Mouse (Mus musculus): ENCODE measurements around the gene Kmt2c. TPM values are rescaled to one million over a fixed set of nuclear protein-coding genes. Genes with fewer than 3 reads are reported as not detected.

Gene Kmt2c
- polyA plus RNA-seq, 1 experiment from 2014 or later: 26.5 TPM

DNA sequence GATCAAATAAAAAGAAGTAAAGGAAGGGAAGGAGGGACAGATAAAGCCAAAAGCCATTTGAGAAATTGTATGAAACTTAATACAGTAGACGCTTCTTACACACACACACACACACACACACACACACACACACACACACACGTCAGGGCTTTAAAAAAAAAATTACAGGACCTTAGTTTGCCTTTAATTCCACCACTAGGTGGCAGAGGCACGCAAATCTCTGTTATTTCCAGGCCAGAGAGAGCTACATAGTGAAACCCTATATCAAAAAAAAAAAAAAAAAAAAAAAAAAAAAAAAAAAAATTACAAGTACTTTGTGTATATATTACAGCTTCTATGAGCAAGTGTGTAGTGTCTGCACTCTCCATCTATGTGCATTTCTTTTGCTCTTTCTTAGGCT lies 62.5 kb downstream of the Kmt2c start:
- peak; percentile 68; the same call in 1 of the 2 replicates for ATAC-seq
- Histone ChIP-seq H3K4me2 (ENCODE audit: low read length) (no peak overlapping the region), H3K36me3 (ENCODE audit: control insufficient read depth, insufficient read depth) (no peaks in the 10 kb centered on the region), H3K4me3 (replicated peaks; ENCODE audit: low read length) (no peak overlapping the region), H3K9me3 (ENCODE audit: control insufficient read depth, low read length) (no peaks in the 10 kb centered on the region), H3K27ac (ENCODE audit: low read length) (no peak overlapping the region), H3K9ac (replicated peaks; ENCODE audit: low read depth, low read length) (no peak overlapping the region), H3K27me3 (replicated peaks; ENCODE audit: control insufficient read depth, insufficient read depth, low read length) (no peaks in the 10 kb centered on the region), H3K4me1 (replicated peaks; ENCODE audit: control insufficient read depth, insufficient read depth, low read length) (no peaks in the 10 kb centered on the region)
- 16% methylated on average over 3 of the region's 3 CpGs for WGBS

DNA sequence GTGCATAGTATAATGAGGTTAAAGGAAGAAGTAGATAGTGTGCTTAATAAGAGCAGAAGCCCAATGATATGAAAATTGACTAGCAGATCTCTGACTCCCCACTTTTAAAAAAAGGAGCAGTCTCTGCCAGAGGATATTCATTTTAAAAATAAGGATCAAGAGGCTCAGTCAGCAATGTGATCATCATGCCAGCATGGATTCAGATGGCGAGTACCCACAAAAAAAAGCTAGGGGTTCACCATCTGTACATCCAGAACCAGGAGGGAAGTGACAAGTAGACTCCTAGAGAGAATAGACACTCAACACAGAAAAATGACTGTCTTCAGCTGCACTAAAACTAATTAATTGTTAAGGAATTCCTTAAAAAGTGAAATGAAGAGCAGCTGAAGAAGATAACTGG lies 76.0 kb downstream of the Kmt2c start:
- Histone ChIP-seq H3K4me1 (replicated peaks; ENCODE audit: control insufficient read depth, insufficient read depth, low read length) (peaks cover 3% of the 10 kb centered on the region; the same call in 1 of the 2 replicates), H3K27ac (ENCODE audit: low read length) (no peak overlapping the region), H3K4me2 (ENCODE audit: low read length) (no peak overlapping the region), H3K27me3 (replicated peaks; ENCODE audit: control insufficient read depth, insufficient read depth, low read length) (no peaks in the 10 kb centered on the region), H3K9ac (replicated peaks; ENCODE audit: low read depth, low read length) (no peak overlapping the region), H3K9me3 (ENCODE audit: control insufficient read depth, low read length) (no peaks in the 10 kb centered on the region), H3K4me3 (replicated peaks; ENCODE audit: low read length) (no peak overlapping the region), H3K36me3 (ENCODE audit: control insufficient read depth, insufficient read depth) (no peaks in the 10 kb centered on the region)
- no peak for ATAC-seq
- 57% methylated on average over 1 of the region's 1 CpGs for WGBS

DNA sequence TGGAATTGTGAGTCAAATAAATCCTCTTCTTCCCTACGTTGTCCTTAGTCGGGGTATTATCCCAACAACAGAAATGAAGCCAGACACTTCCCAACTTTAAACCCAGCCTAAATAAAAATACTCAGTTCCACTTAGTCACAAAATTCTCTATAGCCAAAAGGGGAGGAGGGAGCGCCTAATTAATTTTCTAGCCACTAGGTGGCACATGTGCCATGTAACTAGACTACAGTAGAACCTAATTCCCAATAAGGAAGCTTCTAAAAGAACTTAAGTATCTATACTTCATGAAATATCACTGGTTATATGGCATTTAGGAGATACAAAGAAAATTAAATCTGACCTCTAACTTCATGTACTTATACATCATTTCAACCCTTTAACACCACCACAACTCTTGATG lies 78.0 kb downstream of the Kmt2c start:
- Histone ChIP-seq H3K36me3 (ENCODE audit: control insufficient read depth, insufficient read depth) (no peaks in the 10 kb centered on the region), H3K4me2 (ENCODE audit: low read length) (no peak overlapping the region), H3K4me3 (replicated peaks; ENCODE audit: low read length) (no peak overlapping the region), H3K27ac (ENCODE audit: low read length) (no peak overlapping the region), H3K4me1 (replicated peaks; ENCODE audit: control insufficient read depth, insufficient read depth, low read length) (no peaks in the 10 kb centered on the region), H3K27me3 (replicated peaks; ENCODE audit: control insufficient read depth, insufficient read depth, low read length) (no peaks in the 10 kb centered on the region), H3K9ac (replicated peaks; ENCODE audit: low read depth, low read length) (no peak overlapping the region), H3K9me3 (ENCODE audit: control insufficient read depth, low read length) (no peaks in the 10 kb centered on the region)
- 36% methylated on average over 3 of the region's 3 CpGs for WGBS
- peak; percentile 64; the same call in 1 of the 2 replicates for ATAC-seq

DNA sequence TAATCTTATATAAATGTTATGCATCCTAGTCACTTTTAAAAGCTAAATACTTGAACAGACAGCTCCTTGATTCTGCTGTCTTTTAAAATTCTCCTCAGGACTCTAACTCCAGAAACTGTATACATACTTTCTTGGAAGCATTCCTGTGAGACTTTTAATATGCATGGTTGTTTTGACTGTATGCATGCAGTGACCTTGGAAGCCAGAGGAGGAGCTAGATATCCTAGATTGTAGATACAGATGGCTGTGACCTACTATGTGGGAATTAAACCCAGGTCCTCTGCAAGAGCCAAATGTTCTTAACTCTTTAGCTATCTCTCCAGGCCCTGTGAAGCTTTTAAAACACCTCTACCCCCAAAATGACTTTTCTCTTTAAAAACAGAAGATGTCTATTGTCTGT lies 83.2 kb downstream of the Kmt2c start:
- Histone ChIP-seq H3K27ac (ENCODE audit: low read length) (no peak overlapping the region), H3K4me2 (ENCODE audit: low read length) (no peak overlapping the region), H3K36me3 (ENCODE audit: control insufficient read depth, insufficient read depth) (peaks cover 3% of the 10 kb centered on the region; the same call in 1 of the 2 replicates), H3K9ac (replicated peaks; ENCODE audit: low read depth, low read length) (no peak overlapping the region), H3K4me1 (replicated peaks; ENCODE audit: control insufficient read depth, insufficient read depth, low read length) (no peaks in the 10 kb centered on the region), H3K4me3 (replicated peaks; ENCODE audit: low read length) (no peak overlapping the region), H3K9me3 (ENCODE audit: control insufficient read depth, low read length) (no peaks in the 10 kb centered on the region), H3K27me3 (replicated peaks; ENCODE audit: control insufficient read depth, insufficient read depth, low read length) (no peaks in the 10 kb centered on the region)
- no peak for ATAC-seq

DNA sequence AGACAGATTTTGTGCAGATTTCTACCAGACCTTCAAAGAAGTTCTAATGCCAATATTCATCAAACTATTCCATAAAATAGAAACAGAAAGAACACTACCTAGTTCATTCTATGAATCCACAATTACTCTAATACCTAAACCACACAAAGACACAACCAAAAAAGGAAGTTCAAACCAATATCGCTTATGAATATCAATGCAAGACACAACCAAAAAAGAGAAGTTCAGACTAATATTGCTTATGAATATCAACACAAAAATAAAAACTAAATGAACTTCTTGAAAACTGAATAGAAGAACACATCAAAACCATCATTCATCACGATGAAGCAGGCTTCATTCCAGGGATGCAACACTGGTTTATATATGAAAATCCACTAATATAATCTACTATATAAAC lies 101.9 kb downstream of the Kmt2c start:
- no peak overlapping the region for H3K4me3 ChIP-seq (replicated peaks; ENCODE audit: low read length)
- H3K9me3 ChIP-seq (ENCODE audit: control insufficient read depth, low read length): no peaks in the 10 kb centered on the region
- H3K27me3 ChIP-seq (replicated peaks; ENCODE audit: control insufficient read depth, insufficient read depth, low read length): no peaks in the 10 kb centered on the region
- no peak overlapping the region for H3K9ac ChIP-seq (replicated peaks; ENCODE audit: low read depth, low read length)
- no peak overlapping the region for H3K27ac ChIP-seq (ENCODE audit: low read length)
- H3K4me2 ChIP-seq (ENCODE audit: low read length): no peak overlapping the region
- WGBS: 96% methylated on average over 2 of the region's 2 CpGs
- H3K4me1 ChIP-seq (replicated peaks; ENCODE audit: control insufficient read depth, insufficient read depth, low read length): no peaks in the 10 kb centered on the region
- H3K36me3 ChIP-seq (ENCODE audit: control insufficient read depth, insufficient read depth): 0 out of 2 replicates have a peak, but pooled peaks cover 2% of the 10 kb centered on the region
- no peak for ATAC-seq

DNA sequence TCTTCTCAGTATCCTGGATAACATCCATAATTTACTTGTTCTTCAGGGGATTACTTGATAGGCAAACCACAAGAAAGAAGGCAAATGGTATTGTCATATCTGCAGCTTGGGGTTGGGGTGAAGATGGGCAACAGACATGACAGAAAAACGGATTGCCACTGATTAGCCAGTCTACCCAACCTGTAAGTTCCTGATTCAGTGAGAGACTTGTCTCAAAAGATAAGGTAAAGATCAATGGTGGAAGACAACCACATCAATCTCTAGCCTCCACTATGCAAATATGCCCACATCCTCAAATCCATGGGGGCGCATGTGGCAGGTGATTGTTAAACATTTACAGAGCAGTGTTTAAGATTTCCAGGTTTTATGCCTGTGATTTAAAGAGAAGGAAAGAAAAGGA lies 105.9 kb downstream of the Kmt2c start:
- Histone ChIP-seq H3K4me3 (replicated peaks; ENCODE audit: low read length) (no peak overlapping the region), H3K27me3 (replicated peaks; ENCODE audit: control insufficient read depth, insufficient read depth, low read length) (no peaks in the 10 kb centered on the region), H3K9ac (replicated peaks; ENCODE audit: low read depth, low read length) (no peak overlapping the region), H3K9me3 (ENCODE audit: control insufficient read depth, low read length) (no peaks in the 10 kb centered on the region), H3K4me1 (replicated peaks; ENCODE audit: control insufficient read depth, insufficient read depth, low read length) (no peaks in the 10 kb centered on the region), H3K36me3 (ENCODE audit: control insufficient read depth, insufficient read depth) (0 out of 2 replicates have a peak, but pooled peaks cover 2% of the 10 kb centered on the region), H3K4me2 (ENCODE audit: low read length) (no peak overlapping the region), H3K27ac (ENCODE audit: low read length) (no peak overlapping the region)
- no peak for ATAC-seq
- 92% methylated on average over 2 of the region's 2 CpGs for WGBS

DNA sequence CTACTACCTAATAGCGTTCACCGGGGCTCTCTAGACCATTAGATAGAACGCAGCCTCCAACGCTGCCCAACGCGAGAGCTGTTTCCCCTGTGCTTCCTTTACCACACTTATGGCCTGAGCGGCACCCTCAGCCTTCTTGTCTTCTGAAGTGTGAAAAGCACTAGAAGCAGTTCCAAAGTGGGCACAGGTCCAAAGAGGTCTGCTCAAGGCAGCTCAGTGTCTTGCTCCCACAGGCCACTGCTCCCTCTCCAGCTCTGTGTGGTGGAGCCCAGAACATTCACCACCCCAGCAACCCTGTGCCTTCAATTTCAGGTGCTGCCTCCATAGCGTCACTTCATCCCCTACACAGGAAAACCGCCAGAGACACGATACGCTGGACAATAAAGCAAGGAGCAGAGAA lies 115.0 kb downstream of the Kmt2c start:
- H3K36me3 ChIP-seq (ENCODE audit: control insufficient read depth, insufficient read depth): no peaks in the 10 kb centered on the region
- WGBS: 80% methylated on average over 11 of the region's 11 CpGs
- H3K4me1 ChIP-seq (replicated peaks; ENCODE audit: control insufficient read depth, insufficient read depth, low read length): no peaks in the 10 kb centered on the region
- H3K9ac ChIP-seq (replicated peaks; ENCODE audit: low read depth, low read length): no peak overlapping the region
- ATAC-seq: no peak
- no peak overlapping the region for H3K4me2 ChIP-seq (ENCODE audit: low read length)
- H3K27ac ChIP-seq (ENCODE audit: low read length): no peak overlapping the region
- no peaks in the 10 kb centered on the region for H3K9me3 ChIP-seq (ENCODE audit: control insufficient read depth, low read length)
- no peaks in the 10 kb centered on the region for H3K27me3 ChIP-seq (replicated peaks; ENCODE audit: control insufficient read depth, insufficient read depth, low read length)
- no peak overlapping the region for H3K4me3 ChIP-seq (replicated peaks; ENCODE audit: low read length)

DNA sequence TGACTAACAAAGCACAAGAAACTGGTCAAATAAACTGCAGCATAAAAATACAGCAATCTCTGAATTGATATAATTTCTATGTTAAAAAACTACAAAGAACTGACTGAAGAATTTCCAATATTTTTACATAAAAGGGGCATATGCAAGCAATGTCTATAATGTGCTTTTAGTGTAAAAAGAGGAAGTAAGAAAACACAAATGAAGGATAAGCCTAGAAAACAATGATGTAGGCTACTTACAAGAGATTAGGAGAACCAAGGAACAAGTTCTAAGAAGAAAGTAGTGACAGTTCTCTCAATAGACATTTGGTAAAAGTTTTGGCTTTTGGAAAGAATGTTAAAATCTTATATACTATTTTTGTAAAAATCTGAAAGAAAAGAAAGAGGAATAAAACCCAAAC lies 119.4 kb downstream of the Kmt2c start:
- H3K4me2 ChIP-seq (ENCODE audit: low read length): no peak overlapping the region

DNA sequence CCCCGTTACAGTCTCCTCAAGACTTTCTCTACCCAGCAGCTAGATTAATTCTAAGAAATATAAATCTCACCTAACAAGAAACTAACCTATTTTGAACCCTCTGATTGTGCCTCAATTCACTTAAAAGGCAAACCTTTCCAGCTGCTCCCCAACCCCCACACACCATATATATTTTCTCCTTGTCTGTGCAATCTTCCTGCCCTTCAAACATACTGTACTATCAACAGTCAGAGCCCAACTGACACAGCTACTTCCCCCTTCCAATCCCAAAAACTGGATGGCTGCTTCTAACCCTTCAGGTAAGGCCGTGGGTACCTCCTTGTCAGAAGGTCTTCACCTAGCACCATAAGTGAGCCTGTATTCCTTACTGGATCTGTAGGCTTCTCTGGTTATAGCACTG lies 130.2 kb downstream of the Kmt2c start:
- H3K36me3 ChIP-seq (ENCODE audit: control insufficient read depth, insufficient read depth): peaks cover 7% of the 10 kb centered on the region
- no peak overlapping the region for H3K4me3 ChIP-seq (replicated peaks; ENCODE audit: low read length)
- 84% methylated on average over 2 of the region's 2 CpGs for whole genome bisulfite sequencing
- H3K4me2 ChIP-seq (ENCODE audit: low read length): no peak overlapping the region
- H3K9ac ChIP-seq (replicated peaks; ENCODE audit: low read depth, low read length): no peak overlapping the region
- ATAC-seq: no peak
- no peaks in the 10 kb centered on the region for H3K9me3 ChIP-seq (ENCODE audit: control insufficient read depth, low read length)
- no peaks in the 10 kb centered on the region for H3K4me1 ChIP-seq (replicated peaks; ENCODE audit: control insufficient read depth, insufficient read depth, low read length)
- no peaks in the 10 kb centered on the region for H3K27me3 ChIP-seq (replicated peaks; ENCODE audit: control insufficient read depth, insufficient read depth, low read length)
- H3K27ac ChIP-seq (ENCODE audit: low read length): no peak overlapping the region

More for the DNA sequence above, 119.4 kb downstream of the Kmt2c start:
- Histone ChIP-seq H3K36me3 (ENCODE audit: control insufficient read depth, insufficient read depth) (no peaks in the 10 kb centered on the region), H3K4me1 (replicated peaks; ENCODE audit: control insufficient read depth, insufficient read depth, low read length) (no peaks in the 10 kb centered on the region), H3K27ac (ENCODE audit: low read length) (no peak overlapping the region), H3K9me3 (ENCODE audit: control insufficient read depth, low read length) (no peaks in the 10 kb centered on the region), H3K9ac (replicated peaks; ENCODE audit: low read depth, low read length) (no peak overlapping the region), H3K4me3 (replicated peaks; ENCODE audit: low read length) (no peak overlapping the region), H3K27me3 (replicated peaks; ENCODE audit: control insufficient read depth, insufficient read depth, low read length) (no peaks in the 10 kb centered on the region)
- no peak for ATAC-seq

DNA sequence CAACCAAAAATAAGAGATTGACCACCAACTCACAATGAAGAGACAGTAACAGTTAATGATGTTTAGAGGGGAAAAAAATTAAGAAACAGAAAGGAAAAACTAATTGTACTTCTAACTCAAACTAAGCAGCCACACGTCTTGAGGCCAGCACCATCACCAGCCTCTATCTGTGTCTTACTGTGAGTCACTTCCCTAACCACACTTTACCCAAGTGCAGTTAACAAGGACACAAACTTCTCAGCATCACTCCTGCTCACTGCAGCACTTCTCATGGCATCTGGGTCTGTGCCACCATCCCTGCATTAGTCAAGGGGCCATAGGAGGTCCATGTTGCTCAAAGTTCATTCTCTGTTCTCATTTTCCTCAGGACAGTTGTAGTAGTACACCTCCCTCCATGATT lies 131.5 kb downstream of the Kmt2c start:
- ATAC-seq: no peak
- no peak overlapping the region for H3K4me2 ChIP-seq (ENCODE audit: low read length)
- H3K9ac ChIP-seq (replicated peaks; ENCODE audit: low read depth, low read length): no peak overlapping the region
- H3K4me1 ChIP-seq (replicated peaks; ENCODE audit: control insufficient read depth, insufficient read depth, low read length): no peaks in the 10 kb centered on the region
- no peak overlapping the region for H3K27ac ChIP-seq (ENCODE audit: low read length)
- no peaks in the 10 kb centered on the region for H3K27me3 ChIP-seq (replicated peaks; ENCODE audit: control insufficient read depth, insufficient read depth, low read length)
- 90% methylated on average over 1 of the region's 1 CpGs for WGBS
- H3K9me3 ChIP-seq (ENCODE audit: control insufficient read depth, low read length): no peaks in the 10 kb centered on the region
- no peaks in the 10 kb centered on the region for H3K36me3 ChIP-seq (ENCODE audit: control insufficient read depth, insufficient read depth)
- H3K4me3 ChIP-seq (replicated peaks; ENCODE audit: low read length): no peak overlapping the region

Measured in forebrain, embryonic 16.5 days (tissue).